Mouse (Mus musculus): ENCODE results near the gene Mex3d.

DNA sequence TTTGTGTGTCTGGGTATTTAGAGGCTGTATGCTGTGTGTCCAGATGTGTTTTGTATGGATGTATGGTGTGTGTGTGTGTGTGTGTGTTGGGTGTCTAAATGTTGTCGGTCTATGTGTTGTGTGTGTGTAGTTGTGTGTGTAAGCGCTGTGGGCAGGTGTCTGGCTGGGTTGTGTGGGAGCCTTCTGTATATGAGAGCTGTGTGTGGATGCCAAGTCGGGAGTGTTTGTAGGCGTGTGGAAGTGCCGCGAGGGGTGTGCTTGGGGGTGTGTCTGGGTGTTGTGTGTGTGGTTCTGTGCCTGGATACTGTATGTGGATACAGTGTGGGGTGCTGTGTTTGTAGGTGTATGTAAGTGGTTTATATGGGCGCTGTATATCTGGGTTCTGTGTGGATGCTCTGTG, 30.1 kb downstream of the Mex3d start:
- TF ChIP-seq POLR2A (IDR thresholded peaks at IDR 0.05; ENCODE audit: low read depth, low read length) (no peak), CTCF (IDR thresholded peaks at IDR 0.05; ENCODE audit: extremely low read depth, insufficient read depth, insufficient read length, insufficient replicate concordance) (no peak)
